Mouse (Mus musculus) C2C12 (cell line): Measurements from ENCODE around the gene Prr5.

Experiments
- CTCF ChIP-seq: IDR thresholded peaks from one replicate; pipeline ENCODE4 v1.5.1; 2011; ENCODE audit not compliant: control insufficient read depth, insufficient read depth, insufficient read length
- MYOG ChIP-seq: IDR thresholded peaks from one replicate; pipeline ENCODE4 v1.6.1; 2011; ENCODE audit not compliant: control insufficient read depth, insufficient read length; ENCODE audit errors: extremely low read depth

DNA sequence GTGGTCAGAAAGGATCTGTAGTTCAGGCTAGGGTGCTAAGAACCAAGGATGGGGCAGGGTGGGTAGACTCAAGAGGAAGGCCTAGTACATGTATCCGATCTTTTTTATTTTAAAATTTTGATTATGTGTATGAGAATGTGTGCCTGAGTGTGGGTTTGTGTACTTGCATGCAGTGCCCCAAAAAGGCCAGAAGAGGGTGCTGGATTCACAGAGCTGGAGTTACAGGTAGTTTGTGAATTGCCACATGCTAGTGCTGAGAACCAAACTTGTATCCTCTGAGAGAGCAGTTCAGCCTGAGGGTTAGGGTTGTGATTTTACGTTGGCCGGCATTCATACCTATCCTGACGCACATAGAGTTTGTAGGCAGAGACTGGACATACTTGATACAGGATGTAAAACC lies 9.7 kb downstream of the Prr5 start:
- TF ChIP-seq CTCF, result peak; percentile 3
- TF ChIP-seq MYOG, result no peak
